Mouse (Mus musculus) heart, adult 2 months (tissue): ENCODE data around the gene Irx3.

Experiments
- CTCF ChIP-seq: fragments of 200-600 bp; IDR thresholded peaks from 2 replicates; pipeline ENCODE4 v1.8.1; 2022; ENCODE audit warnings: antibody characterized with exemption, mild to moderate bottlenecking, moderate library complexity
- EP300 ChIP-seq: fragments of 200-500 bp; IDR thresholded peaks from 2 replicates; pipeline ENCODE4 v1.6.1; 2011; ENCODE audit warnings: low read depth, low read length, control low read depth; ENCODE audit not compliant: insufficient read depth
- POLR2A ChIP-seq: fragments of 200-500 bp; IDR thresholded peaks from 2 replicates; pipeline ENCODE4 v1.6.1; 2011; ENCODE audit warnings: mild to moderate bottlenecking, low read depth, low read length, control low read depth; ENCODE audit not compliant: insufficient read depth

- no peak for TF ChIP-seq POLR2A
- no peak for TF ChIP-seq CTCF
- no peak for TF ChIP-seq EP300
These were observed 1.9 kb upstream of the Irx3 start for GRCm38 (mm10) chr8:91803515-91804402.
